Mouse (Mus musculus) natural killer cell, adult 2 months (primary cell): ENCODE measurements around the gene Slc26a1.
"Not testable (repeated sequence)": the region's sequence is repeated elsewhere in the genome, so short reads cannot be mapped to it uniquely, and the experiment has no call there.

ENCODE experiments used
- DNase-seq, 2 experiments: peaks; one replicate each; pipeline ENCODE4 v3.0.0; 2022; ENCODE audit warnings: low spot score in 2 of 2

Slc26a1 gene

DNA sequence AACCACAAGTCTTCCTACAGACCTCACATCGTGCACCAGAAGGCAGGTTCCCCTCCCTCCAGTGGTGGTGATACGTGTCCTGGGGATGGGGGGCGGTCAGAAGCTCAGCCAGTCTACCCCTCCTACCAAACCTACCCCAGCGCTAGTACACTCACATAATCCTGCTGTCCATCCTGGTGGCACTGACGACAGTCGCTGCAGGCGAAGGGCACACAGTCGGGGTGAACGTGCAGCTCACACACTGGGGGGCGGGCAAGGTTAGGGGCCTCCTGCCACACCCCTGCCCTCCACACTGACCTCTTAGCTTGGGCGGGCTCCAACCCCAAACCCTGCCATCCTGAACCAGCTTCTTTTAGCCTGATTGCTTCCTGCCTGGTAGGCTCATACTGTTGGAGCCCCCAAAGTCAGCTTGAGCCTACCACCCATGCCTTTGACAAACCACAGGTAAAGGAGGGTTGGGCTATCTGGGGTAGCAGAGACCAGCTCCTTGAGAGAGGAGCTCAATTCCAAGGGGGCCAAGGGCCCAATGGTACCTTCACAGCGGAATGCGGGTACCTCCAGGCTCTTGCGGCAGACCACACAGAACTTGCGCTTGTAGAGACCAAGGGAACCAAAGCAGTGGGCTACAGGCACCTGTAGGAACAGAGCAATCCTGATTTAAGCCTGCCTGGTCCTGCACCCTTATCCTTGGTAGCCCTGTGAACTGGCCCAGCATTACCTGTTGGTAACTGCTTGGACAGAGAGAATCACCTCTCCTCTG, 19.3 kb downstream of the Slc26a1 start:
- DNase-seq: no peak

DNA sequence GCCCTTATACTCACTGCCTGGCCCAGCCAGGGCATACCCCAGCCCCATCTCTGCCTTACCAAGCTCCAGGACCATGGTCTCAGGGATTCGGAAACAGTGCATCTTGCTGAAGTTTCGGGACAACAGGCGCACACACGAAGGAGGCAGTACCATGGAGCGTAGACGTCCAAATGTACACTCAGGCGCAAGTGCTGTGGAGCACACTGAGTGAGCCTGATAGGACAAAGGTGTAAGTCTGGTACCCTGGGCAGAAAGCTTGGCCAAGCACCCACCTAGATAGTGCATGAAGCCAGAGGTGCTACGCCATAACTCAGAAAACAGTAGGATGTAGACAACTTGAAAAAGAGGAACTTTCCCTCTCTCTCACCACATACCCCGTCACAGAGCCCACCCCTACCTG, 20.0 kb downstream of the Slc26a1 start:
- no peak for DNase-seq

DNA sequence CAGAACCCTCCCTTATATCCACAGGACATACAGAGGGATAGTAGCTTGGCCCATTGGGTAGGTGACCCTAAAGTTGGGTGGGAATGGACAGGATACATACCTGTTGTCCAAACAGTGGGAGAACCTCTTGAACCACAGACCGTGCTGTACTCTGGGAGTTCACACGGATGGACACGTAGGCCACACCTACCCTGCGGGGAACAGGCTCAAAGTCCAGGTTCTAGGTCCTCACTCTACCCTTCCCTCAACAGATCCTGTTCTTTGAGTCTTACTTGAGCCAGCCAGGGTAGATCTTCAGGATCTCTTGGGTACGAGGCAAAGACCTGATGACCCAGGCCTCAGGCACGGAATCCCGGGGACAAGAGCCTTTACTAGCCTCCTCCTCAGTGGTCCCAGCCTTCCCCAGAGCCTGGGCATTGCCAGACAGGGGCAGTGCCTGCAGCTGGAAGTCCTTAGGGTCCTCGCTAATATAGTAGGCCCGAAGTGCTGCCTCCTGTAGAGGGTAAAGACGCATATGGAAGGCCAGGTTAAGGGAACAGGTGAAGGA, 20.9 kb downstream of the Slc26a1 start:
- no peak for DNase-seq

DNA sequence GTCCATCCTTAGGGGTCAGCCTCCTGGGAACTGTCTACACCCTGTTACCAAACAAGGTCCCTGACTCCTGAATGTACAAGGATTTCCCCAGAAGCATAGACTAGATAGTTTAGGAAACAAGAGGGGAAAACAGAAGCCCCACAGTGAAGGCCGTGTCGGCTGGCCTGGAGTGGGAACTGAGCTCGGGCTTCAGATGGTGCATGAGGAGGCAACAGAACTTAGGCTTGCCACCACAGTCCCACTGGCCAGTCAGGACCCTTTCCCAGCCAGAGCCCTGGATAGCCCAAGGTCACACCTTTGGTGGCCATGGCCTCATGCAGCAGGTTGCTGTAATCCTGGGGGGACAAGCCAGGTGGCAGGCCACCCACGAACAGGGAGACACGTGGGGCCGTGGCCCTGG, 22.0 kb downstream of the Slc26a1 start:
- DNase-seq: no peak

DNA sequence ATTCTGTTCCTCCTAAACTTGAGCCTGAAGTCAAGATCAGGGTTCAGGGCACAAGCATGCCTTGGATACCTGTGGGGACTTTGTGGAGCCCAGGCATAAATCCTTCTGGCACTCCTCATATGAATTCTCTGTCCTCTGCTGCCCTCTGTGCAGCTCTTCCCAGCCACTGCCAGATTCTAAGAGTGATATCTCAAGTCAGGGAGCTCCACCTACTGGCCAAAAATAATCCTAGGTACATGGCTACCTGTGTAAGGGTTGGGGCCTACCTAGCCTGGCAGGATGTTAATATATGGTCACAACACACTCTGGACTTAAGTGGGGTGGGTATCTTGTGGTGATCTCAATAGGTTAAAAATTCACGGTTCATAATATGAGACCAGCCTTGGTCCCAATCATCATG, 23.5 kb downstream of the Slc26a1 start:
- peak; percentile 38 to 58 for DNase-seq

DNA sequence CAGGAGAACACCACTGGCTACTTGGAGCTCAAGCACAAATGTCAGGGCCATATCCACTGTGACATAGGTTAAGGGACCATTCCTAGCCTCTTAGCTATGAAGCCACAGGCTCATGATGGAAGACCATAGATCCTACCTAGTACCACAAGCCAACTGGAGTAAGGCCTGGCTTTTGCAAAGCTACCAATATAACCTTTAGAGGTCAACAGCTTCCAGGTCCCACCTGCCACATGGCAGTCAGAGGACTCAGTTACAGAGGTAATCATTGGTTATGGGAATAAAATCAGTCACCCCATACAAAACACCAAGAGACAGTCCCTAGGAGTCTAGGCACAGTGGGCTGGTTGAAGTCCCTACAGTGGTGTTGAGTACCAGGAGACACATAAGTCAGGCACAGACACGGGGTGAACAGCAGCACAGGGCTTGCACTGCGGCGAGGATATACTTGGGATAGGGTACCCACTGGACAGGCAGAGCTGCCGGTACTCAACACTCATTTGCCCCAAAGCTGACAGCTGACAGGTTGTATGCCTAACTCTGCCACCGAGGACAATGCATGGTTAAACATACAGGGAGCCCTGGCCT, 24.1 kb downstream of the Slc26a1 start:
- DNase-seq: no peak

DNA sequence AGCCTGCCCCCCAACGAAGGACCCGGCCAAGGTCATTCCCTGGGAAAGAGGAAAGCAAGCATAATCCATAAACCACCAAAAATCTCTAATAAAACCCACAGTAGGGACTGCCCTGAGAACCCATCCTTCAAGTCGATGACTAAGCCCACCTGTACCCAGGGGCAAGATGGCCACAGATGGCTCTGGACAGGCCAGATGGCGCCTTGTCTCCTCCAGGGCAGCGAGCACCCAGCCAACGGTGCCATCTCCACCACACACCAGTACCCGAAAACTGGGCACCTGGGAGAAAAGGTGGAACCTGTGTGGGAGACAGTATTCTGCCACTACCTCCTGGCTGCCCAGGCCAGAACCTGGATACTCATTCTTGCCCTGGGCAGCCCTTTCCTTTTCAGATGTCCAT, 25.0 kb downstream of the Slc26a1 start:
- no peak for DNase-seq

DNA sequence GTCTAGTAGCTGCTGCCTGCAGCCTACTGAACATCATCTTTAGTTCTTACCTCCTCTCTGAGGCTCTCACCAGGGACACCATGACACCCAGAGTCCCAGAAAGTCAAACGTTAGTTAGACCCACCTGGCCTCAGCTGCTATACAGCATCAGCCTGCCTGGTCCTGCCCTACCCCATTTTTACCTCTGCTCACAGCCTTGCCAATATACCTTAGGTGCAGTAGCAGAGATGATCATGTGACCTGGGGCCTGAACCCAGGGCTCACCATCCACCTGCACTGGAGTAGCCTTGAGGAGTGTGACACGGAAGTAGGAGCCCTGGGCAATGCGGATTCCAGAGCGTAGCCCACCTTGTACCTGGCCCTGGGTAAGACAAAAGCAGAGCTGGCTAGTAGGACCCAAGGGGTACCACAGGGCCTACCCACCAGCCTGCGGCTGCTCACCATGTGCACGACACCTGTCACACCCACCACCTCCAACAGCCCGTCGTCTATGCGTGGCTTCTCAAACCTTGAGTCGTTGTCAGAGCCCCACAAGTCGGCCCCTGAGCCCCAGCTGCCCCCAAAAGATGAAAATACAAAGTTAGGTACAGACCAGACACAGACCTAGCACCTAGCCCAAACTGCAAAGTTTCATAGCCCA, 26.3 kb downstream of the Slc26a1 start:
- DNase-seq: no peak

DNA sequence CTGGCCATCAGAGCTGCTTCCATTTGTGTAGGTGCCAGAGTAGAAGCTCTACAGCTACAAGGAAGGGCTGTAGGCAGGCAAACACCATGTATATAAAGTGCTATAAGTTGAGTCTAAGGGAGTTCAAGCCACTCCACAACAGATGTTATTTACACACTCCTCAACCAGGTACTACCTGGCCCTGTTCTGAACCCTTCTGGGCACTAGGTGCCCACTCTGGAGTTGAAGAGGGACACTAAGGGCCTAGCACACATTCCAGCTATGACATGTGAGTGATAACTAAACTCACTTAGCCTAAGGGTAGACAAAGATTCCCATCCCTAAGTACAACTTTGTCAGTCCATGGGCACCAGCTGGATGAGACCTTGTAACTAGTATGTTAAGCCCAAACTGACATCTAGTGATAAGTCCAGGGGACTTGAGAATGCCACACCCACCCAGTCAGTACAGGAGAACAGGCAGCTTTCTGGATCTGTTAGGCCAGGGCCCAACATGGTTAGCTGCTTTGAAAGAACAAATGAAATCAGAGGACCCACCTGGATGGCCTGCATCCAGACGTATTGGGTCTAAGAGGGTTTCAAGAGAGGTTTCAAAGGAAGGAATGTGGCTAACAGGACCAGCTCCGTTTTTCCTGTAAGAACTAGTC, 27.4 kb downstream of the Slc26a1 start:
- DNase-seq: no peak

DNA sequence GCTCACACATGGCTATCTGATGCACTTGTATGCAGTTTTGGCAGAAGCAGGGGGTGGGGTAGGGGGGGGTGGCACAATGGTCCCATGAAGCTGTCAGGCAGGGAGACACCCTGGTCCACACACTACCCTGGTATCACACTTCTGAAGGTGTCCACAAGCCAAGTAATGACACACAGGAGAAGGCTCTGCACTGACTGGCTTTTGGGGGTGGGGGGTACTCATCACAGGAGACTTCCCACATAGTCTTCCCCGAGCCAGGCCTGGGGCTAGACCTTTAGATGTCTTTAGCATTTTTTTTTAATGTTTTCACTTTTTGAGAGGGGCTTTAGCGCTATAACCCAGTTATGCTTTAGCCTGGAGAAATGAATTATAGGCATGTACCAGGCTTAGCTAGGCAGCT, 28.1 kb downstream of the Slc26a1 start:
- DNase-seq: no peak

DNA sequence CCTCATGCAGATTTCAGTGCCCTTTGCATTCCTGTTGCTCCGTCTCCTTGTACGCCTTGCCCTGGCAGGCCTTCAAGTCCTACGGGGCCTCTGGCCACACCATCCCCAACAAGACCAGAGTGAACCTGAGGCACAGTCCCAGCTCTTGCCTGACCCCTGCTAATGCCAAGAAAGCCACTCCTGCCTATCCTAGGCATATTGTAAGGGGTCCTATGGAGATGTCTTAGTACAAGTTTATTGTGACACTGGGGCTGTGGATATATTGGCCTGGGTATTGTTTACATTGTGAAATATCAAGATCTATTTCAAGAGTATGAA, 29.1 kb downstream of the Slc26a1 start:
- no peak for DNase-seq

DNA sequence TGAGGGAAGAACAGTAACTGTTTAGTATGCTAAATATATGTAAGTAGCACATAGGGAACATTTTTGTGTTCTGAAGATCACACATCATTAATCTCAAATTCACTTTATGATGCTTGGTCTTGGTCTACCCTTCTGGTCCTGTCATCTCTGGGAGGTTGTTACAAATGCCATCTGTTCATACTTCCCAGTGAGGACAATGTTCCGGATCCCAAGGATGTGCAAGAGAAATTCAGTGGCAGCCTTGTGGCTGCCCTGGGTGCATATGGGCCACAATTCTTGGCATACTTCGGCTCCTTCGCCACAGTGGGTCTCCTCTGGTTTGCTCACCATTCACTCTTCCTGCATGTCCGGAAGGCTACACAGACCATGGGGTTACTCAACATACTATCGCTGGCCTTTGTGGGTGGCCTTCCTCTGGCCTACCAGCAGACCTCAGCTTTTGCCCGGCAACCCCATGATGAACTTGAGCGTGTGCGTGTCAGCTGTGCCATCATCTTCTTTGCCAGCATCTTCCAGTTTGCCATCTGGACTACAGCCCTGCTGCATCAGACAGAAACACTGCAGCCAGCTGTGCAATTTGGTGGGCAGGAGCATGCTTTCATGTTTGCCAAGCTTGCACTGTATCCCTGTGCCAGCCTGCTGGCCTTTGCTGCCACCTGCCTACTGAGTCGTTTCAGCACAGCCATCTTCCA, 29.6 kb downstream of the Slc26a1 start:
- DNase-seq: no peak

DNA sequence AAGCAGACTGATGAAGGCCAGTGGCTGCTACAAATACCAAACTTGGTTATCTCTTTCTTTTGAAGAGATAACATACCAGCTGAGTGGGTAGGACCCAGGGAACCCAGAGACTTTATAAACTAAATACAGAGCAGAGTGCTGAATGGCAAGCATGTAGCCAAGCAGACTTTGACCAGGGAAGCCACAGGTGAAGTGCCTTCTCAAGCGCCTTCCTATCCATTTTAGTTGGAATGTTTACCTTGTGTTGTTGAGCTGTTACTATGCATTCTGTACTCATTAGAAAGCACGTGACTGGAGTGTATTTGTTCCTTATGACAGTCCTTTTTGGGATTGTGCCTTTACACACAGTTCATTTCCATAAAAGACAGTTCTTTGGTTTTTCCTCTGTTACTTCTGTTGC, 31.7 kb downstream of the Slc26a1 start:
- no peak for DNase-seq

DNA sequence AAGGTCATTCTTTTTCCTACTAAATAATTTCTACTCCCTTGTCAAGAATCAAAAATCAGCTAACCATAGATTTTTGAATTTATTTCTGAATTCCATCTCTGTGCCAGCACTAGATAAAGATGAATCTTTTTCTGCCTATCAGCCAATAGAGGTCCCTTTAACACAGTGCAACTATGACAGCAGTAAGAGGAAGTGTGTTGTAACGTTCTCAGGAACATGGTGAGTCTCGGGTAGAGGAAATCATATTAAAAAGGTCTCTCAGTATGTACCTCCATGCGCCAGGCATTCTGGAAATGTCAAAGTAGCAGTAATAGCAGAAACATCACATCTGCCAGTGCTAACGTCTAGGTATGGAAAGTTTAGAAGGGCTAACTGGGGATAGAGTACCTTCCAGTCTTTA, 39.2 kb downstream of the Slc26a1 start:
- no peak for DNase-seq

DNA sequence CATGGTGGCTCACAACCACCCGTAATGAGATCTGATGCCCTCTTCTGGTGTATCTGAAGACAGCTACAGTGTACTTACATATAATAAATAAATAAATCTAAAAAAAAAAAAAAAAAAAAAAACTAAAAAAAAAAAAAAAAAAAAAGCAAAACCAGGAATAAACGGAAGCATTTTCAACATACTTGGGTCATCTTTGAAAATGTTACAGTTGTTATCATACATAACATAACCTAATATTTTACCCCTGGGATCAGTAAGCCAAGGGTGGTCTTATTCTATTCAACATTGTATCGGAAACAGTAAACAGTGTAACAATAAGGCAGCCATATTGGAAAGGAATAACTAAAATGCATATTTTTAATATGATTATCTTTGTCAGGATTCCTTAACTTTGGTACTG, 41.3 kb downstream of the Slc26a1 start:
- not testable (repeated sequence) for DNase-seq

DNA sequence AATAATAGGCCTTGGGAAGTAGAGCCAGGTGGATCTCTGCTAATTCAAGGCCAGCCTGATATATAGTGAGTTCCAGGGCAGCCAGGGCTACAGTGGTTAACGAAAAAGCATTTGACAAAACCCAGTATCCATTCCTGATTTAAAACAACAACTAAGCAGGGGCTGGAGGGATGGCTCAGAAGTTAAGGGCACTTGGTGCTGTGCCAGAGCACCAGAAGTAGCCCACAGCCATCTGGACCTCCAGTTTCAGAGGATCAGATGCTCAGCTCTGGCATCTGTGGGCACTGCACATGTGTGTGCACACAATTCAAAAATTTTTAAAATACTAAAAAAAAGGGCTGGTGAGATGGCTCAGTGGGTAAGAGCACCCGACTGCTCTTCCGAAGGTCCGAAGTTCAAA, 41.7 kb downstream of the Slc26a1 start:
- DNase-seq: no peak

DNA sequence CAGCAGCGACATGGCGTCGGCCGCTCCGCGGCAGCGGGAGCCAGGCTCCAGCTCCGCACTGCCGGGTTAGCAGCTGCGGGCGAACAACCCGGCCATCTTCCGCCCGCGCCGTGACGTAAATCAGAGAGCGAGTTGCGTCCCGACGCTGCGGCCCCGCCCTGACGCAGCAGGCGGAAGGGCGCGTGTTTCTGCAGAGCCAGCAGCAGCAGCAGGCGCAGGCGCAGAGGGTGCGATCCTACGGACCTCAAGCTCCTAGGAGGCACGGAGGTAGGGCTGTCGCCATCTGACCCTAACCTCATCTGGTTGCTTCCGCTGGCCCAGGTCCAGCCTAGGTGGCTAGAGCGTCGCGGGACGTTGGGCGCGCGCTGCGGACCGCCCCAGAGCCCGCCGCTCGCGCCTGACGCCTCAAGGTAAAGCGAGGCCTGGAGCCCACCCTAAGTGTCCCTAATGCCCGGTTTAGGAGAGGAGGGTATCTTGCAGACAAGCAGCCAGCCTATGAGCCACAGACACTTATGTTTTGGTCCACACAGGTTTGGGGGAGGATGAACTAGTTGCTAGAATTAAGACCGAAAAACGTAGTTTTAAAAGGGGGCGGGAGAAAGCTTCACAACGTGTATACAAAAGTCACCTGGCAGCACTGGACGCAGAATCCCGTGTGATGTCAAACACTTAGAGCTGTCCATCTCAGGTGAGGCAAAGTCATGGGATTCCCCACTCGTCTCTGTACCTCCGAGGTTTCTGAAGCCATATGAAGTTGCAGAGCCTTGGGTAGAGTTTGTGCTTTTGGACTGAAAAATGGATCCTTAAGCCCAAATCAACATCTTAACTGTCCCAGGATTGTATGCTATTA, 45.5 kb downstream of the Slc26a1 start, which contains the start of the genes Gak and Tmem175:
Gene Gak, minus strand, starts transcription at position 122 of the 850 bp plus-strand sequence.
Gene Tmem175, plus strand, starts transcription at position 137 of the 850 bp plus-strand sequence.
- DNase-seq: peak; percentile 89 to 91

DNA sequence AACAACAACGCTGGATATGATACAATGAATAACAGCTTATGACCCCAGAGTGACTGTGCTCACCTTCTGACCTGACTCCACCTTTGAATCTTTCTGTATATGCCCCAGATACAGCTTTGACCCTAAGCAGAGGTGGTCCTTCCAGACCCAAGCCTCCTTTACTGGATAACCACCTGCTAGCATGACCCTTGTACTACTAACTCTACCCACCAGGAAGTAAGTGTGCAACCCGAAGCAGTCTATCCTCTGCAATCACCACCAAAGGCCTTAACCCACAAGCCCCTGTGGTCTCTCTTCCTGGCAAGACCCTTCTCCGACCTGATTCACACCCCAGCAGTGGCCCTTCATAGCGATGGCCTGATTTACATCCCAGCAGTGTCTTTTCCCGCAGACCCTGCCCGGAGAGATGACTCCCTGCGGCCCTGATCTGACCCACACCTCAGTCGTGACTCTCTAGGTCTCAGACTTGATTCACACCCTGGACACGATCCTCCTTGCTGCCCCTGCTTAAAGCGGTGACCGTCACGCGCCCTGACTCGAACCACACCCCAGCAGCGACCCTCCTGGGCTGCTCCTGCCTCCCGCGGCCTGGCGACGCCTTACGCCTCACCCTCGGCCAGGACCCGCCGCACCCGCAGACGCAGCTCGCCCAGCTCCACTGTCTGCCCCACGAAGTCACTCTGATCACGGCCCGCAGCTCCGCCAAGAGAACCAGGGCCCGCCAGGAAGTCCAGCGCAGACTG, 46.3 kb downstream of the Slc26a1 start:
- peak; percentile 27 to 34 for DNase-seq

DNA sequence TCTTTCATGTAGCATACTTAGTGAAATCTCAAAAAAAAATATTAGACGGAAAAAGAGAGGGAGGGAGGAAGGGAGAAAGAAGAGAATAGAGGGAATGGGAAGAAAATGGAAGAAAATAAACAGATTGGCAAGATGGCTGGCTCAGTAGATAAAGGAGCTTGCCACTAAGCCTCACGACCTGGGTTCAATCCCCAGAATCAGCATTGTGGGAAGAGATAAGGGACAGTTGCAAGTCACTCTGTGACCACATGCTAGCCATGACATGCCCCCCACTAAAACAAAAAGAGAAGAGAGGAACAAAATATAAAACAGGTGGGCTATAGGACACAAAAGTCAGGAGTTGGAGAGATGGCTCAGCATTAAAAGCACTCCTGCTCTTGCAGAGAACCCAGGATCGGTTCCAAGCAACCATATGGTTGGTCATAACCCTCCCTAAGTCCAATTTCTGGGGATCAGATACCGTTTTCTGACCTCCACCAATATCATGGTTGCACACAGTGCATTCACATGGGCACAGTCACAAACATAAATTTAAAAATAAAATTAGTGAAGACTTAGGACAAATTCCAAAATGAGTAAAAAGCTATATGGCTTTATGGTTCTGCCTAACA, 49.2 kb downstream of the Slc26a1 start:
- no peak for DNase-seq

DNA sequence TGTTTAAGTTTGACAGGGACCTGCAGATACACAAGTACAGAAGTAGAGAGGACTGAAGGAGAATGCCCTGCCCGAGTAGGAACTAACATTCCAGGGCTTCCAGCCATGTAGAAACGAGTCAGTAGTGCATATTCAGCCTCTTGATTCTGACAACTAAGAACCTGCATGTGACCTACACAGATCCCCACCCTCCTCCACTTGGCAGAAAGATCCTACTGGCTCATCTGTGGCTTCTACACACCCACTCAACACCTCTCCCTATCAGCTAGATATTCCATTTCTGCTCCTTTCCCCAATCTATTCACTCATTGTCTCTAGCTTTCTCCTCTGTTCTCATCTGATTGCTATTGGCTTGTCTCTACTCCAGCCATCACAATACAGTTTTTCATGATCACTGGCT, 53.5 kb downstream of the Slc26a1 start:
- no peak for DNase-seq
